35 mouse cellular contexts compared by ENCODE assay signal in the genomic region with DNA sequence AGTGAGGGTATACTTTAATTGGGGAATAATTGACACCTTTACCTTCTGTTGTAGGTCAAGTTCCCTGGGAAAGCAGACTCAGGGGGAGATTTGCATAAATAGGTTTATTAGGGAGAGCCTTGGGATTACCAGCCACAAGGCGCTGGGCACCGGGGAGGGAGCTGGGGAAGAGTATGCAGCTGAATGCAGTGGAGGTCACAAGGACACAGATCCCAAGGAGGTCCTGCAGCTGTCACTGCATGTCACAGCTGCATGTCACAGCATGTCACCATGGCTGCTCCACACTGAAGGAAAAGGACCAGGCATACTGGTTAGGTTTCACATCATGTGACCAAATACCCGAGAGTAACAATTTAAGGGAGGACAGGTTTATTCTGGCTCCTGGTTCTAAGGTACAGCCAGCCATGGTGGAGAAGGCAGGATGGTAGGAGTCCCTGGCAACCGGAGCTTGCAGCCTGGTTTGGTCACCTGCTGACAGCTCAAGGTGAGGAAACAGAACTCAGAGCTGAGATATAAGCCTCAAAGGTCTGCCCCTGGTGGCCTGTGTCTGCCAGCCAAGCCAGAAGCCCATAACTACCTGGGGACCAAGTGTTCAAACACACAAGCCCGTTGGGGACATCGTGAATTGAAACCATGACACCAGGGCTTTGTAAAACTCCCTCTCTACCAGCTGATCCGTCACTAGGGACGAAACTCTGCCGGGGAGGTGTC.
A peak's percentile ranks its signal among the peaks of the same experiment; 100 is the strongest.
DNase-seq lines count a peak whose midpoint lies in the region; ATAC-seq and TF ChIP-seq lines count a peak whose summit lies in the region.
"Had no signal": no experiment of that assay in that cellular context is flagged by ENCODE, and none has a peak within 500 bp of the region (broad histone marks: within the 10 kb centered on the region; RNA-seq: fewer than 3 reads in every experiment).

No protein-coding gene starts in this region.

- no peak overlapping the region for H3K27ac ChIP-seq in forebrain, embryonic 15.5 days (replicated peaks)
- H3K27ac ChIP-seq in forebrain, postnatal 0 days (ENCODE audit: low read depth, low read length): no peak overlapping the region
- H3K27ac ChIP-seq: gastrocnemius, adult 2 months; heart, adult 2 months; heart, embryonic 13.5 days; hindbrain, embryonic 10.5 days; hindbrain, embryonic 15.5 days; kidney, postnatal 0 days; limb, embryonic 12.5 days; liver, embryonic 13.5 days; macrophage; midbrain, embryonic 15.5 days; neural tube, embryonic 12.5 days; stomach, embryonic 15.5 days had no signal

- H3K4me2 ChIP-seq in forebrain, embryonic 15.5 days (replicated peaks): no peak overlapping the region
- H3K4me2 ChIP-seq in forebrain, postnatal 0 days (ENCODE audit: low read depth): no peak overlapping the region
- H3K4me2 ChIP-seq: heart, embryonic 13.5 days; hindbrain, embryonic 15.5 days; limb, embryonic 12.5 days; liver, embryonic 13.5 days; midbrain, embryonic 15.5 days; neural tube, embryonic 12.5 days; stomach, embryonic 15.5 days had no signal

- 54% methylated on average over 9 of the region's 9 CpGs for WGBS in forebrain, embryonic 15.5 days
- 59% methylated on average over 9 of the region's 9 CpGs for WGBS in forebrain, postnatal 0 days

- H3K4me1 ChIP-seq in forebrain, embryonic 15.5 days: peaks cover 12% of the 10 kb centered on the region; the same call in 1 of the 2 replicates
- H3K4me1 ChIP-seq in forebrain, postnatal 0 days (ENCODE audit: insufficient read depth): peaks cover 8% of the 10 kb centered on the region; the same call in 1 of the 2 replicates
- H3K4me1 ChIP-seq: liver, embryonic 13.5 days; midbrain, embryonic 15.5 days; neural tube, embryonic 12.5 days had no signal

- H3K9me3 ChIP-seq in forebrain, embryonic 15.5 days: no peaks in the 10 kb centered on the region
- no peaks in the 10 kb centered on the region for H3K9me3 ChIP-seq in forebrain, postnatal 0 days (ENCODE audit: low read length)
- H3K9me3 ChIP-seq: heart, embryonic 13.5 days; hindbrain, embryonic 10.5 days; hindbrain, embryonic 15.5 days; limb, embryonic 12.5 days; liver, embryonic 13.5 days; midbrain, embryonic 15.5 days; neural tube, embryonic 12.5 days; stomach, embryonic 15.5 days had no signal

- no peaks in the 10 kb centered on the region for H3K27me3 ChIP-seq in forebrain, embryonic 15.5 days
- no peaks in the 10 kb centered on the region for H3K27me3 ChIP-seq in forebrain, postnatal 0 days (ENCODE audit: insufficient read depth, low read length)
- H3K27me3 ChIP-seq: hindbrain, embryonic 15.5 days; limb, embryonic 12.5 days; midbrain, embryonic 15.5 days; neural tube, embryonic 12.5 days; stomach, embryonic 15.5 days had no signal

- no peak overlapping the region for H3K9ac ChIP-seq in forebrain, embryonic 15.5 days (replicated peaks)
- H3K9ac ChIP-seq in forebrain, postnatal 0 days: no peak overlapping the region
- H3K9ac ChIP-seq: heart, embryonic 13.5 days; hindbrain, embryonic 15.5 days; limb, embryonic 12.5 days; liver, embryonic 13.5 days; midbrain, embryonic 15.5 days; neural tube, embryonic 12.5 days; stomach, embryonic 15.5 days had no signal

- no peak for TF ChIP-seq CTCF in forebrain, postnatal 0 days (IDR thresholded peaks at IDR 0.05; ENCODE audit: low read depth)

- no peak overlapping the region for H3K4me3 ChIP-seq in forebrain, embryonic 15.5 days
- H3K4me3 ChIP-seq in forebrain, postnatal 0 days (ENCODE audit: low read depth, low read length): no peak overlapping the region
- H3K4me3 ChIP-seq: gastrocnemius, adult 2 months; heart, adult 2 months; heart, embryonic 13.5 days; hindbrain, embryonic 10.5 days; hindbrain, embryonic 15.5 days; limb, embryonic 12.5 days; liver, embryonic 13.5 days; midbrain, embryonic 15.5 days; neural tube, embryonic 12.5 days; stomach, embryonic 15.5 days had no signal

- H3K36me3 ChIP-seq in forebrain, embryonic 15.5 days: no peaks in the 10 kb centered on the region
- no peaks in the 10 kb centered on the region for H3K36me3 ChIP-seq in forebrain, postnatal 0 days (ENCODE audit: insufficient read depth)
- H3K36me3 ChIP-seq: heart, embryonic 13.5 days; hindbrain, embryonic 10.5 days; hindbrain, embryonic 15.5 days; limb, embryonic 12.5 days; liver, embryonic 13.5 days; midbrain, embryonic 15.5 days; neural tube, embryonic 12.5 days; stomach, embryonic 15.5 days had no signal

- 0 out of 2 replicates have a peak, but pooled peaks have one; percentile 38 for ATAC-seq in forebrain, embryonic 15.5 days (replicated peaks)
- no peak for ATAC-seq in forebrain, postnatal 0 days
- ATAC-seq: CD4-positive, CD25-positive, alpha-beta regulatory T cell, adult 4 months; forebrain, embryonic 14.5 days; intestine, embryonic 16.5 days; lung, postnatal 0 days; midbrain, embryonic 15.5 days had no signal

- no peak for DNase-seq in forebrain, postnatal 0 days
- DNase-seq in retina, postnatal 1 day: peak; percentile 23
- DNase-seq in retina, embryonic 14.5 days (ENCODE audit: low spot score): no peak
- DNase-seq in mesoderm, embryonic 11.5 days (ENCODE audit: low read depth, low spot score): peak; percentile 20
- no peak for DNase-seq in testis, postnatal 10 days (ENCODE audit: low spot score)
- no peak for DNase-seq in spleen, postnatal 14 days (ENCODE audit: low spot score in 2 of 2)
- DNase-seq: adrenal gland, postnatal 25 days; cerebellum, adult 18-20 months; cerebellum, postnatal 10 days; gastrocnemius, adult 2 months; gastrocnemius, postnatal 36 days; heart, adult 2 months; heart, postnatal 10 days; kidney, adult 8-10 months; kidney, postnatal 4 days; layer of hippocampus, postnatal 36 days; liver, embryonic 13.5 days; lung, adult 18-20 months; right cerebral cortex, postnatal 14 days; thymus, adult 18-20 months; thymus, postnatal 25 days had no signal

Comparison
In these comparisons a context has a peak if more than half of its experiments do, and no peak if none do; other contexts are left out.
1. DNase-seq: peak in retina, postnatal 1 day (single experiment) and mesoderm, embryonic 11.5 days (single experiment); none in forebrain, postnatal 0 days (single experiment), retina, embryonic 14.5 days (single experiment), testis, postnatal 10 days (single experiment) and spleen, postnatal 14 days (0 of 2).